Mouse (Mus musculus): ENCODE measurements around the gene Vmn1r79.
"Not testable (repeated sequence)": the region's sequence is repeated elsewhere in the genome, so short reads cannot be mapped to it uniquely, and the experiment has no call there.

Gene Vmn1r79

DNA sequence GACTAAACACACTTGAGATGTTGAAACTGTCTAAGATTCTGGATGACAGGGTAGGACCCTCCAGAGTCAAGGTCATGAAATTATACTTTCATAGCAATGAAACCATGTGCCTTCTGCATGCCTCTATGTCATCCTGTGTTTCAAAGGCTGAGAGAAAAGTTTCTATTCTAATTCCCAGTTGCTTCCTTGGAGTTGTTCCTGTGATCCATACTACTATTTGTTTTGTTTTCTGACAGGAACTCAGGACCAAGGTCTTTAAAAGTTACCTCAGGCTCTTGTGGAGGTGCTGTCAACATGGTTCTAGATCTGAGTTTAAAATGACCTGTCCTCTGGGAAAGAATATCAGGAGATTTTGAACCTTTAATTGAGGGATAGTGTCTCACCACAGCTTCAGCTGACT, at the start of gene Vmn1r79:
Gene Vmn1r79, plus strand, starts transcription at position 301 of the 400 bp plus-strand sequence.
- in situ Hi-C loops (cut with MboI, MseI): not testable (repeated sequence)

GRCm38 (mm10) chr7:12149957-12150356, 21.1 kb upstream of the Vmn1r79 start, which contains the start of gene Vmn1r78:
TSS of gene Vmn1r78 (plus strand) at chr7:12150257.
- in situ Hi-C loops (cut with MboI, MseI): no loop called here

DNA sequence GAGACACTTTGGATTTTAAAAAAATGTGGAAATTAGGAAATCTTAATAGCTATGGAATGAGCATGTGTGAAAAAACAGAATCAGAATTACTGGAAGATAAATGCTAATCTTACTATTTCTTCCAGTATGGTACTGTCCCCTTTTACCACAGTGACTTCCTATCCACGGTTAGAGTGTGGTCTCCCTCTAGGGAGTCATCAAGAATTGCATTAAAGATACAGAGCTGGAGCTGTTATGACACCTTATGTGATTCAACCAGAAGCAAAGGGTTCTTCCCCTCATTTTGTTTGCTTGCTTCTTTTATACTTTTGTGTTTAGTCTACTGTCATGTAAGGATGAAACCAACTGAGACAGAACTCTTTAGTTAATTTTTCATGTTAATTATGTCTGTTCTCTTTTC, 14.6 kb upstream of the Vmn1r79 start:
- in situ Hi-C loops (cut with MboI, MseI): not testable (repeated sequence)

- in situ Hi-C loops (cut with MboI, MseI): not testable (repeated sequence)
Observed at GRCm38 (mm10) chr7:12172926-12173325, 1.8 kb downstream of the Vmn1r79 start.

- in situ Hi-C loops (cut with MboI, MseI): no loop called here
Observed at GRCm38 (mm10) chr7:12188986-12189385, 17.9 kb downstream of the Vmn1r79 start, which contains the start of gene Vmn1r80. TSS of gene Vmn1r80 (plus strand) at chr7:12189286.

- in situ Hi-C loops (cut with MboI, MseI): no loop called here
Observed at GRCm38 (mm10) chr7:12204141-12204540, 33.1 kb downstream of the Vmn1r79 start.
